Mouse (Mus musculus): ENCODE measurements at regions not wholly inside any gene's neighbourhood (a gene's known extent, or its start where the extent isn't known, plus 50 kb on each side); places are given as distances from the start of the nearest gene placed in this dataset.

DNA sequence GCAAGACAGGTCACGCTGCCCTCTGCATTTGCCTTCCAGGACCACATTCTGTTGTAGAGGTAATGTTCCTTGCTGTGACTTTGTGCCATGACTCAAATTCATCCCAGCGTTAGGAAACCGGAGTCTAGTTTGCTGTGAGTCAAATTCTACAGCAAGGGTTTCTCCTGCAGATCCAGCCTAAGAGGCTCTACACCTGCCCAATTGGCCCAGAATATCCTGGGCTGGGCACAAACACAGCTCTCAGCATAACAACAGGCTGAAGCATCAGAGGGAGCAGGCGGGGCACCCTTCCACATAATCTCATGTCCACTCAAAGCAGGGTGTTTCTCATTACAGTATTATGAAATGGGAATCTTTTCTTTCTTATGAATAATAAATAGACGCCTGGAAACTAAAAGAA is 220.2 kb upstream of the Pard3b start:
- peaks cover 3% of the 10 kb centered on the region; the same call in 1 of the 2 replicates for H3K4me1 ChIP-seq (ENCODE audit: insufficient read depth, low read length)
- WGBS = 57% methylated on average over 5 of the region's 5 CpGs
- H3K4me3 ChIP-seq (ENCODE audit: low read length) = no peak overlapping the region
- TF ChIP-seq CTCF (IDR thresholded peaks at IDR 0.05; ENCODE audit: low read depth) = no peak
- no peak for DNase-seq (ENCODE audit: low spot score)
- no peak overlapping the region for H3K9ac ChIP-seq (replicated peaks; ENCODE audit: low read length)
- H3K9me3 ChIP-seq (ENCODE audit: low read length) = no peaks in the 10 kb centered on the region
- ATAC-seq = no peak
- H3K27me3 ChIP-seq (ENCODE audit: insufficient read depth, low read length) = no peaks in the 10 kb centered on the region
- no peak overlapping the region for H3K4me2 ChIP-seq (ENCODE audit: low read depth, low read length)
- no peak overlapping the region for H3K27ac ChIP-seq
- no peaks in the 10 kb centered on the region for H3K36me3 ChIP-seq (ENCODE audit: insufficient read depth, low read length)

DNA sequence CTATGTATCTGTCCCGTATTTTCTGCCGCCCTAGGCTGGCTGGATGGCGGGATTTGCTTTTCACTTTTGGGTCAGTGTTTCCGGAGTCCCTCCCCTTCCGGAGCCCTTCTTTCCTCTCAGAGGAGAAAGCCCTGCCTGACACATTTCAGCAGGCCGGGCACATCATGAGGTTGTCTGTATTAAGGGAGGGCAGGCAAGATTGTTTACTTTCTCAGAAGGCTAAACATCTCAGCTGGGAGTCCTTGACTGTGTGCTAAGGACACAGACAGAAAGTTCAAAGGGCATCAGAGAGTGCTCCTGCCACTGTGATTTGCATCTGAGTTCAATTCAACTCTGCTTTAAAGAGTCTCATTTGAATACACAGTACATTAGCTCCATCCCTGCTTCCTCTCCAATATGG is 218.8 kb upstream of the Pard3b start:
- no peak for DNase-seq (ENCODE audit: low spot score)
- H3K4me2 ChIP-seq (ENCODE audit: low read depth, low read length) = no peak overlapping the region

DNA sequence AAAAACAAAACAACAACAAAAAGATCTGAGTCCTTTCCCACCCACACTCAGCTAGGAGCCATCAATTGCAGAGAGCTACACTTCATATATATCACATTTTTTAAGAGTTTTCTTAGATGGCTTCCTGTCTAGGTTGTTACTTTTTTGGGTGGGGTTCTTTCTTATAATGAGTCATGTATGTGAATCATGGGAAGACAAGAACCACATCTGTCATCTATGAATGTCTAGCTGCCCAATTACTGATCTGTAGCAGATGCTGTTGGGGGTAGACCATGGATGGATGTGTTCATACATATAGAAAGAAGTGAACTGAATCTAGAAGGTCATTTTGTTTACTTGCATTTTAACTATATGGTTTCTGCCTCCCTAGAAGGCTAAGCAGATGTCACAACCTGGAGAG is 215.4 kb upstream of the Pard3b start:
- Histone ChIP-seq H3K9ac (replicated peaks; ENCODE audit: low read length) (no peak overlapping the region), H3K27me3 (ENCODE audit: insufficient read depth, low read length) (no peaks in the 10 kb centered on the region), H3K36me3 (ENCODE audit: insufficient read depth, low read length) (no peaks in the 10 kb centered on the region), H3K27ac (no peak overlapping the region), H3K4me3 (ENCODE audit: low read length) (no peak overlapping the region), H3K4me2 (ENCODE audit: low read depth, low read length) (no peak overlapping the region), H3K9me3 (ENCODE audit: low read length) (no peaks in the 10 kb centered on the region), H3K4me1 (ENCODE audit: insufficient read depth, low read length) (peaks cover 2% of the 10 kb centered on the region; the same call in 1 of the 2 replicates)
- no peak for DNase-seq (ENCODE audit: low spot score)
- ATAC-seq = no peak
- TF ChIP-seq CTCF (IDR thresholded peaks at IDR 0.05; ENCODE audit: low read depth) = no peak

More for the DNA sequence above, 218.8 kb upstream of the Pard3b start:
- H3K9ac ChIP-seq (replicated peaks; ENCODE audit: low read length) = no peak overlapping the region
- ATAC-seq = no peak
- no peaks in the 10 kb centered on the region for H3K27me3 ChIP-seq (ENCODE audit: insufficient read depth, low read length)
- no peak overlapping the region for H3K27ac ChIP-seq
- H3K9me3 ChIP-seq (ENCODE audit: low read length) = no peaks in the 10 kb centered on the region
- peaks cover 3% of the 10 kb centered on the region; the same call in 1 of the 2 replicates for H3K4me1 ChIP-seq (ENCODE audit: insufficient read depth, low read length)
- WGBS = 40% methylated on average over 6 of the region's 6 CpGs
- TF ChIP-seq CTCF (IDR thresholded peaks at IDR 0.05; ENCODE audit: low read depth) = no peak
- no peak overlapping the region for H3K4me3 ChIP-seq (ENCODE audit: low read length)
- no peaks in the 10 kb centered on the region for H3K36me3 ChIP-seq (ENCODE audit: insufficient read depth, low read length)

- H3K4me1 ChIP-seq (ENCODE audit: insufficient read depth, low read length) = no peaks in the 10 kb centered on the region
- H3K9me3 ChIP-seq (ENCODE audit: low read length) = no peaks in the 10 kb centered on the region
- H3K9ac ChIP-seq (replicated peaks; ENCODE audit: low read length) = no peak overlapping the region
- H3K4me3 ChIP-seq (ENCODE audit: low read length) = no peak overlapping the region
- H3K27ac ChIP-seq = no peak overlapping the region
- no peak overlapping the region for H3K4me2 ChIP-seq (ENCODE audit: low read depth, low read length)
- no peak for ATAC-seq
- no peaks in the 10 kb centered on the region for H3K27me3 ChIP-seq (ENCODE audit: insufficient read depth, low read length)
- 85% methylated on average over 4 of the region's 4 CpGs for WGBS
- H3K36me3 ChIP-seq (ENCODE audit: insufficient read depth, low read length) = no peaks in the 10 kb centered on the region
- TF ChIP-seq CTCF (IDR thresholded peaks at IDR 0.05; ENCODE audit: low read depth) = no peak
- DNase-seq (ENCODE audit: low spot score) = no peak
These were observed 209.7 kb upstream of the Pard3b start for GRCm38 (mm10) chr1:61428706-61429501.

- 70% methylated on average over 3 of the region's 3 CpGs for WGBS
- Histone ChIP-seq H3K27me3 (ENCODE audit: insufficient read depth, low read length) (no peaks in the 10 kb centered on the region), H3K36me3 (ENCODE audit: insufficient read depth, low read length) (no peaks in the 10 kb centered on the region), H3K4me3 (ENCODE audit: low read length) (no peak overlapping the region), H3K9ac (replicated peaks; ENCODE audit: low read length) (no peak overlapping the region), H3K27ac (no peak overlapping the region), H3K4me2 (ENCODE audit: low read depth, low read length) (no peak overlapping the region), H3K9me3 (ENCODE audit: low read length) (no peaks in the 10 kb centered on the region), H3K4me1 (ENCODE audit: insufficient read depth, low read length) (no peaks in the 10 kb centered on the region)
- no peak for ATAC-seq
- no peak for TF ChIP-seq CTCF (IDR thresholded peaks at IDR 0.05; ENCODE audit: low read depth)
- DNase-seq (ENCODE audit: low spot score) = no peak
These were observed 201.0 kb upstream of the Pard3b start for GRCm38 (mm10) chr1:61437603-61438002.

DNA sequence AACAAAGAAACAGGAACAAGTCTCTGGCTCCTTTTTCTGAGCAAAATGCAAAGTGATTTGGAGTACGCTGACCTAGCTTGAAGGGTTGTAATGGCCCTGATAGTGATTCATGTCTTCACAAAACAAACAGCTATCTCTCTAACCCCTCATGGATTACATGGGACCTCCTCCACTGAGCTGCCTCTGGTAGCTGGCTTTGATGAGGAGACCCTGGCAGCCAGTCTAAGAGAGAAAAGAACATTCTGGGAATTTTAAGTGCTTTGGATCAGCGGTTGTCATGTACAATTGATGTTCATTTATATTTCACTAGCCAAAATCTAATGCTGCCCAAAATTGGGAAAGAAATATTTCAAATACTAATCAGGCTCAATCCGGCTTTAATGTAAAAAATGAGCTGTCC is 177.2 kb upstream of the Pard3b start:
- H3K9ac ChIP-seq (replicated peaks; ENCODE audit: low read length) = no peak overlapping the region
- DNase-seq (ENCODE audit: low spot score) (no peak), ATAC-seq (no peak)
- H3K36me3 ChIP-seq (ENCODE audit: insufficient read depth, low read length) = no peaks in the 10 kb centered on the region
- H3K27ac ChIP-seq = no peak overlapping the region
- H3K9me3 ChIP-seq (ENCODE audit: low read length) = no peaks in the 10 kb centered on the region
- no peak overlapping the region for H3K4me2 ChIP-seq (ENCODE audit: low read depth, low read length)
- no peak for TF ChIP-seq CTCF (IDR thresholded peaks at IDR 0.05; ENCODE audit: low read depth)
- no peaks in the 10 kb centered on the region for H3K4me1 ChIP-seq (ENCODE audit: insufficient read depth, low read length)
- no peak overlapping the region for H3K4me3 ChIP-seq (ENCODE audit: low read length)
- WGBS = 74% methylated on average over 3 of the region's 3 CpGs
- no peaks in the 10 kb centered on the region for H3K27me3 ChIP-seq (ENCODE audit: insufficient read depth, low read length)

- no peak overlapping the region for H3K27ac ChIP-seq
- H3K4me3 ChIP-seq (ENCODE audit: low read length) = no peak overlapping the region
- WGBS = 51% methylated on average over 5 of the region's 5 CpGs
- no peaks in the 10 kb centered on the region for H3K27me3 ChIP-seq (ENCODE audit: insufficient read depth, low read length)
- H3K4me2 ChIP-seq (ENCODE audit: low read depth, low read length) = no peak overlapping the region
- no peak for ATAC-seq
- H3K4me1 ChIP-seq (ENCODE audit: insufficient read depth, low read length) = no peaks in the 10 kb centered on the region
- no peak for DNase-seq (ENCODE audit: low spot score)
- H3K36me3 ChIP-seq (ENCODE audit: insufficient read depth, low read length) = no peaks in the 10 kb centered on the region
- no peak overlapping the region for H3K9ac ChIP-seq (replicated peaks; ENCODE audit: low read length)
- no peak for TF ChIP-seq CTCF (IDR thresholded peaks at IDR 0.05; ENCODE audit: low read depth)
- no peaks in the 10 kb centered on the region for H3K9me3 ChIP-seq (ENCODE audit: low read length)
These were observed 167.9 kb upstream of the Pard3b start for GRCm38 (mm10) chr1:61470617-61471214.
